Mouse (Mus musculus): ENCODE measurements at regions not wholly inside any gene's neighbourhood (a gene's known extent, or its start where the extent isn't known, plus 50 kb on each side); places are given as distances from the start of the nearest gene placed in this dataset.

DNA sequence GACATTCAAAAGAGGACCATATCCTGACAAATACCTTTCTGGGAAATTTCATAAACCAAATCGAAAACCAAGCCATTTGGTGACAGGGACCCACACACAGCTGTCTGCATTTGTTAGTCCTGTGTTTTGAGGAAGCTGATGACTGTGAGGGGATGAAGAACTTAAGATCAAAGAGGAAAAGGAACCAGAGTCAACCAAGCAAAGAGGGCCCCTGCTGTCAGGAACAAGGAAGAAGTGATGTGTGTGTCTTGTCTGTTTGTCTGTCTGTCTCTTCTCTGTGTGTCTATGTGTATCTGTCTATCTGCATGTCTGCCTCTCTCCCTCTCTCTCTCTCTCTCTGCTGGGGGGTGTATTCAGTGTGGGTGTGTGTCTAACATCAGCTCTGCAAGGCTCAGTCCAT is 171.3 kb upstream of the Sesn3 start:
- 72% methylated on average over 1 of the region's 1 CpGs for WGBS
- ATAC-seq (replicated peaks; ENCODE audit: insufficient number of reproducible peaks, insufficient read depth, low FRiP score, low read depth), result no peak
- no peak overlapping the region for H3K9ac ChIP-seq

DNA sequence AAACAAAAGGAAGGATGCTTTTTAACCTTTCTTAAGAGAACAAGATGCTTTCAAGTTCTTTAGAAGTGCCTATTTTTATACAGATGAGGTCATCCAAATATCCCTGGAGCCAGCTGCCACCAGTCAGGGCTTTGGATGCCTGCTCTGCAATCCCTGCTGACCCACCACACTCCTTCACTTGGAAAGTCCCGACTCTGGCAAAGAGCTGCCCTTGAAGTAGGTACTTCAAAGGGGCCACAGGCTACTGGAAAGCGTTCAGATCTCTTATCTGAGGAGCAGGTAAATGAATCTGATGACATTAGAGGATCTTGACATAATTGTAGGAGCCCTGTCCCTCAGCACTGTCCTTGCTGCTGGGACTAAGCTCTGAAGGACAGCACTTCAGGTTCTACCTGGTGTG is 169.9 kb upstream of the Sesn3 start:
- Histone ChIP-seq H3K4me3 (no peak overlapping the region), H3K9ac (no peak overlapping the region), H3K9me3 (replicated peaks) (no peaks in the 10 kb centered on the region), H3K4me1 (replicated peaks) (peaks cover 12% of the 10 kb centered on the region), H3K27me3 (no peaks in the 10 kb centered on the region), H3K36me3 (no peaks in the 10 kb centered on the region), H3K4me2 (no peak overlapping the region), H3K27ac (0 out of 2 replicates have a peak overlapping the region, but pooled peaks have one; percentile 12)
- WGBS, result 13% methylated on average over 2 of the region's 2 CpGs
- ATAC-seq (replicated peaks; ENCODE audit: insufficient number of reproducible peaks, insufficient read depth, low FRiP score, low read depth), result 0 out of 2 replicates have a peak, but pooled peaks have one; percentile 50

More for the DNA sequence above, 171.3 kb upstream of the Sesn3 start:
- H3K27me3 ChIP-seq, result no peaks in the 10 kb centered on the region
- no peaks in the 10 kb centered on the region for H3K9me3 ChIP-seq (replicated peaks)
- no peak overlapping the region for H3K4me3 ChIP-seq
- H3K4me2 ChIP-seq, result no peak overlapping the region
- H3K36me3 ChIP-seq, result no peaks in the 10 kb centered on the region
- H3K27ac ChIP-seq, result no peak overlapping the region
- peaks cover 12% of the 10 kb centered on the region for H3K4me1 ChIP-seq (replicated peaks)

DNA sequence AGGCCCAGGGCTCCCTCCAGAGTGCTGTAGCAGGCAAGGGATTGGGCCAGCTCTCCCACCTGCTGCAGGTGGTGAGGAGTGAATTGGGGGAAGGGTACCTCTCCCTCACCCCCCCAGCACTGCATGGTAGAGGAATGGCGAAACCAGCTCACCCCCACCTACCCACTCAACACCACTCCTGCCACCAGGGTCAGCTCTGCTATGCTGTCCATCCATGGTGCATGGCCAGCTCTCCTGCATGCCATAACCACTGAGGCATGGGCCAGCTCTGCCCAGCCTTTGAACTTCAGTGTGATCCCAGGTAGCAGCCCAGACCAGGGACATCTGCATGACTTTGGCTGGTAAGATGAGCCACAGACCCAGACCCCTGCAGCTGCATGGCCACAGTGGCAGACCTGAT is 168.5 kb upstream of the Sesn3 start:
- ATAC-seq (replicated peaks; ENCODE audit: insufficient number of reproducible peaks, insufficient read depth, low FRiP score, low read depth), result no peak
- WGBS, result 100% methylated on average over 1 of the region's 1 CpGs
- Histone ChIP-seq H3K27ac (no peak overlapping the region), H3K27me3 (no peaks in the 10 kb centered on the region), H3K4me2 (no peak overlapping the region), H3K4me3 (no peak overlapping the region), H3K9ac (no peak overlapping the region), H3K36me3 (no peaks in the 10 kb centered on the region), H3K4me1 (replicated peaks) (peaks cover 12% of the 10 kb centered on the region), H3K9me3 (replicated peaks) (no peaks in the 10 kb centered on the region)

- no peak for ATAC-seq (replicated peaks; ENCODE audit: insufficient number of reproducible peaks, insufficient read depth, low FRiP score, low read depth)
- Histone ChIP-seq H3K4me3 (no peak overlapping the region), H3K36me3 (no peaks in the 10 kb centered on the region), H3K27ac (no peak overlapping the region), H3K4me2 (no peak overlapping the region), H3K4me1 (replicated peaks) (peaks cover 5% of the 10 kb centered on the region), H3K9me3 (replicated peaks) (no peaks in the 10 kb centered on the region), H3K27me3 (no peaks in the 10 kb centered on the region), H3K9ac (no peak overlapping the region)
- 70% methylated on average over 4 of the region's 4 CpGs for WGBS
Measured at GRCm38 (mm10) chr9:14108798-14109197, 166.1 kb upstream of the Sesn3 start.

GRCm38 (mm10) chr9:14109492-14109891 is 165.4 kb upstream of the Sesn3 start:
- peaks cover 5% of the 10 kb centered on the region for H3K4me1 ChIP-seq (replicated peaks)
- H3K9ac ChIP-seq, result no peak overlapping the region
- no peaks in the 10 kb centered on the region for H3K27me3 ChIP-seq
- H3K36me3 ChIP-seq, result no peaks in the 10 kb centered on the region
- no peak overlapping the region for H3K27ac ChIP-seq
- 75% methylated on average over 4 of the region's 4 CpGs for WGBS
- H3K9me3 ChIP-seq (replicated peaks), result no peaks in the 10 kb centered on the region
- H3K4me2 ChIP-seq, result no peak overlapping the region
- H3K4me3 ChIP-seq, result no peak overlapping the region
- ATAC-seq (replicated peaks; ENCODE audit: insufficient number of reproducible peaks, insufficient read depth, low FRiP score, low read depth), result no peak

- H3K27ac ChIP-seq, result no peak overlapping the region
- H3K9me3 ChIP-seq (replicated peaks), result no peaks in the 10 kb centered on the region
- H3K4me1 ChIP-seq (replicated peaks), result no peaks in the 10 kb centered on the region
- no peak overlapping the region for H3K9ac ChIP-seq
- no peak overlapping the region for H3K4me2 ChIP-seq
- H3K36me3 ChIP-seq, result no peaks in the 10 kb centered on the region
- WGBS, result 41% methylated on average over 2 of the region's 2 CpGs
- ATAC-seq (replicated peaks; ENCODE audit: insufficient number of reproducible peaks, insufficient read depth, low FRiP score, low read depth), result no peak
- no peaks in the 10 kb centered on the region for H3K27me3 ChIP-seq
- no peak overlapping the region for H3K4me3 ChIP-seq
Measured at GRCm38 (mm10) chr9:14111713-14112112, 163.2 kb upstream of the Sesn3 start.

DNA sequence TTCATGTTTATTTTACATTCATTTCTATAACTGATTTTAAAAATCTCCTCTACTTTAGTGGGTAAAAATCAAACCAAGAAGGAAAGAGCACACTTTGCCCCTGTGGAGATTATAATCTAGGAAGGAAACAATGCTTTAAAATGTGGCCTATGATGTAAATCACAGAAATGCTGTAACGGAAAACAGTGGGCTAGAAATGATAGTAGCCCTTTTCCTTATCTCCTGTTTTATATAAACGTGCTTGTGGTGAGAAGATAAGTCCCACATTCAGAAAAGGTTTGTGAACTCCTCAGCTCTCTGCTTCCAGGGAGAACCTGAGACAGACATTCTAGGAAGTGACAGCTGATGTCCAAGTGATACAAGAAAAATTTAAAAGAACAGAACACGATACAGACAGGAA is 159.3 kb upstream of the Sesn3 start:
- Histone ChIP-seq H3K27ac (no peak overlapping the region), H3K9me3 (replicated peaks) (no peaks in the 10 kb centered on the region), H3K9ac (no peak overlapping the region), H3K4me2 (no peak overlapping the region), H3K27me3 (no peaks in the 10 kb centered on the region), H3K4me3 (no peak overlapping the region), H3K4me1 (replicated peaks) (no peaks in the 10 kb centered on the region), H3K36me3 (no peaks in the 10 kb centered on the region)
- 24% methylated on average over 3 of the region's 3 CpGs for WGBS
- ATAC-seq (replicated peaks; ENCODE audit: insufficient number of reproducible peaks, insufficient read depth, low FRiP score, low read depth), result no peak

DNA sequence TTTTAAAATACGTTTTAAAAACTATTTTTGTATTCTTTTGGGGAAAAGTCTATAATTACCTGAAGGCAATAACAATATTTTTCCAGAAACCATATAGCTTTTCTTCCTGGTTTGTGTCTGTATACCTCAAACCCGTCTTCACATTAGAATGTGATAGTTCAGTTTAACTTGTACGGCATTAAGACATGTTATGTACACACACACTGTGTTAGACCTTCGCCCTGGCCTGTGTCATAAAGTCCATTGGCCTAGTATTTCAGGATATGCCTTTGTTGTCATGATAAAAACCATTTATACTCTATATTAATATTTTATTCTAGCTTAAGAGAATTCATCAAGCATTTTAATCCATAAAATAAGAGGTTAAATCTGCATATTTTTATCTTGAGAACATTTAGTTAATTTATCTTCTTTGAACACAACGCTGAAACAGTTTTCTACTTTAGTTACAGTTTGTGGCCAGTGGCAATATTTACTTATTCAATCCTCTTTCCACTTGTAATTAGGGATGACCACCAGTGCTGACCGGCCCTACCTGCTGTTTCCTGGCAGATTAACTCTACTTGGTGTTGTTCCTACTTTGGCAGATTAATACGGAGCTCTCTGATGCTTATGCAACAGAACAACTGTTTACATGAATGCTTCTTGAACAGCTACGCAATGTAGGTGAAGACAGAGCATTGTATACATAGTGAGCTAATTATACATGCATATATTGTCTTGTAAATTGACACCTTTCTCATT is 158.6 kb upstream of the Sesn3 start:
- WGBS, result 78% methylated on average over 8 of the region's 8 CpGs
- no peak for ATAC-seq (replicated peaks; ENCODE audit: insufficient number of reproducible peaks, insufficient read depth, low FRiP score, low read depth)
- no peak overlapping the region for H3K9ac ChIP-seq
- H3K4me1 ChIP-seq (replicated peaks), result no peaks in the 10 kb centered on the region
- no peaks in the 10 kb centered on the region for H3K36me3 ChIP-seq
- H3K9me3 ChIP-seq (replicated peaks), result no peaks in the 10 kb centered on the region
- H3K27me3 ChIP-seq, result no peaks in the 10 kb centered on the region
- H3K27ac ChIP-seq, result no peak overlapping the region
- no peak overlapping the region for H3K4me2 ChIP-seq
- no peak overlapping the region for H3K4me3 ChIP-seq

DNA sequence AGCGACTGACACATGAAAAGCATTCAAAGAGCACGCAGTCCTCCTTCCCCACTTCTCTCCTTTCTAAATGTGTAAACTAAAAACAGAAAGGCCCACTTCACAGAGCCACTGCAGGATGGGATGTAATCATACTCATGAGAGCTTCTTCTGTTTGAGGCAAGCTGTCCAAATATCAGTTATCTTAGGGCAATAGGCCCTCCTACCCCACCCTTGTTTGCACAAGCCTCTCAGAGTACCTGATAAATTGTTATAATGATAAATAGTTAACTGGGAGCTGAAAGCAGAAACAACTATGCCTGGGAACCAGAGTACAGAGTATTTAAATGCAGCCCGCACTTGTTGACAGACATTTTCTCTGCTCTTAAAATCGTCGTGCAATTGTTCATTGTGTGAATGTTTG is 141.5 kb upstream of the Sesn3 start:
- H3K9ac ChIP-seq, result no peak overlapping the region
- no peak overlapping the region for H3K27ac ChIP-seq
- ATAC-seq (replicated peaks; ENCODE audit: insufficient number of reproducible peaks, insufficient read depth, low FRiP score, low read depth), result no peak
- no peak overlapping the region for H3K4me3 ChIP-seq
- WGBS, result 55% methylated on average over 5 of the region's 5 CpGs
- H3K27me3 ChIP-seq, result no peaks in the 10 kb centered on the region
- H3K4me1 ChIP-seq (replicated peaks), result no peaks in the 10 kb centered on the region
- H3K36me3 ChIP-seq, result no peaks in the 10 kb centered on the region
- H3K9me3 ChIP-seq (replicated peaks), result no peaks in the 10 kb centered on the region
- no peak overlapping the region for H3K4me2 ChIP-seq

DNA sequence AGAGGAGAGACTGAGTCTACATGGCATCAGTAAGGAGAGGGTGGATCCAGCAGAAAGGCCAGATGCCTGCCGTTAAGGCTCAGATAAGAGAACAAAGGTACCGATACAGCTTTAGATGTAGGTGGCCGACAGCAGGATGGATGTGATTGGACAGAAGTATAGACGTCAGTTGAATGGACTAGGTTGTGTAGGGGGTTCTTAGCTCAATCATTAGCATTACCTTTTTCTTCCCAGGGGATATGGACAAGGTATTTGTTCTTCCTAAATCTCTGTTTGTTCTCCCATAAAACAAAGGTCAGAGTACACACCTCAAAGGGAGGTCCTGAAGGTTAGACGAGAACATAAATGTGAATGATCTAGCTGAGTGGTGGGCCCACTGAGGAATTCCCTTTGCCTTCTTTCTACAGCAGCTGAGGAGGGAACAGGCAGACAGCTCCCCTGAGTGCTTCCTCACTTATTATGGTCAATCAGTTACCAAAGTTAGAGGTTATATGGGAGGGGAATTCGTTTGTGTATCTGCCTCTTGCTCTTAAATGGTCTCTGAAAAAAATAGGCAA is 139.9 kb upstream of the Sesn3 start:
- WGBS, result 57% methylated on average over 6 of the region's 6 CpGs
- no peaks in the 10 kb centered on the region for H3K27me3 ChIP-seq
- H3K36me3 ChIP-seq, result no peaks in the 10 kb centered on the region
- H3K4me1 ChIP-seq (replicated peaks), result no peaks in the 10 kb centered on the region
- no peak for ATAC-seq (replicated peaks; ENCODE audit: insufficient number of reproducible peaks, insufficient read depth, low FRiP score, low read depth)
- H3K27ac ChIP-seq, result no peak overlapping the region
- H3K4me2 ChIP-seq, result no peak overlapping the region
- H3K9me3 ChIP-seq (replicated peaks), result no peaks in the 10 kb centered on the region
- no peak overlapping the region for H3K4me3 ChIP-seq
- H3K9ac ChIP-seq, result no peak overlapping the region

- no peak overlapping the region for H3K27ac ChIP-seq
- ATAC-seq (replicated peaks; ENCODE audit: insufficient number of reproducible peaks, insufficient read depth, low FRiP score, low read depth), result no peak
- no peaks in the 10 kb centered on the region for H3K36me3 ChIP-seq
- no peaks in the 10 kb centered on the region for H3K9me3 ChIP-seq (replicated peaks)
- 90% methylated on average over 4 of the region's 4 CpGs for WGBS
- no peak overlapping the region for H3K9ac ChIP-seq
- H3K27me3 ChIP-seq, result no peaks in the 10 kb centered on the region
- H3K4me2 ChIP-seq, result no peak overlapping the region
- no peak overlapping the region for H3K4me3 ChIP-seq
- no peaks in the 10 kb centered on the region for H3K4me1 ChIP-seq (replicated peaks)
Measured at GRCm38 (mm10) chr9:14141321-14141720, 133.5 kb upstream of the Sesn3 start.

- no peaks in the 10 kb centered on the region for H3K36me3 ChIP-seq
- no peak for ATAC-seq (replicated peaks; ENCODE audit: insufficient number of reproducible peaks, insufficient read depth, low FRiP score, low read depth)
- H3K27ac ChIP-seq, result no peak overlapping the region
- WGBS, result 50% methylated on average over 2 of the region's 2 CpGs
- H3K9ac ChIP-seq, result no peak overlapping the region
- no peak overlapping the region for H3K4me3 ChIP-seq
- H3K9me3 ChIP-seq (replicated peaks), result no peaks in the 10 kb centered on the region
- peaks cover 6% of the 10 kb centered on the region for H3K4me1 ChIP-seq (replicated peaks)
- H3K4me2 ChIP-seq, result no peak overlapping the region
- no peaks in the 10 kb centered on the region for H3K27me3 ChIP-seq
Measured at GRCm38 (mm10) chr9:14143988-14144387, 130.9 kb upstream of the Sesn3 start.
